Mouse (Mus musculus) forebrain, embryonic 12.5 days (tissue): ENCODE results near the gene Sesn1. TPM values are rescaled to one million over a fixed set of nuclear protein-coding genes. Genes with fewer than 3 reads are reported as not detected.

ENCODE experiments used
- ATAC-seq: fragments of 200-750 bp; cut with Nextera tagmentation; 2 replicates; pipeline ENCODE4 v1.8.0; 2017; ENCODE audit warnings: moderate TSS enrichment; ENCODE audit not compliant: low FRiP score
- H3K27ac ChIP-seq: fragments of 300-500 bp; sonication (generic); 2 replicates; pipeline ENCODE4 v1.5.1; 2016; ENCODE audit warnings: mild to moderate bottlenecking
- H3K27me3 ChIP-seq: fragments of 300-500 bp; sonication (generic); 2 replicates; pipeline ENCODE4 v1.6.1; 2016; ENCODE audit warnings: mild to moderate bottlenecking
- H3K36me3 ChIP-seq: fragments of 300-500 bp; sonication (generic); replicated peaks from 2 replicates; pipeline ENCODE4 v1.6.1; 2016; ENCODE audit warnings: mild to moderate bottlenecking
- H3K4me1 ChIP-seq: fragments of 300-500 bp; sonication (generic); 2 replicates; pipeline ENCODE4 v1.6.1; 2016
- H3K4me2 ChIP-seq: fragments of 300-500 bp; sonication (generic); 2 replicates; pipeline ENCODE4 v1.6.1; 2016; ENCODE audit warnings: mild to moderate bottlenecking, moderate library complexity
- H3K4me3 ChIP-seq: fragments of 300-500 bp; sonication (generic); replicated peaks from 2 replicates; pipeline ENCODE4 v1.5.1; 2016; ENCODE audit warnings: mild to moderate bottlenecking
- H3K9ac ChIP-seq: fragments of 300-500 bp; sonication (generic); 2 replicates; pipeline ENCODE4 v1.6.1; 2016; ENCODE audit warnings: mild to moderate bottlenecking
- H3K9me3 ChIP-seq: fragments of 300-500 bp; sonication (generic); 2 replicates; pipeline ENCODE4 v1.6.1; 2016
- WGBS: fragments of 180-500 bp; shearing (Covaris S2); methylation state at CpG from one replicate; pipeline ENCODE4 v1.1.7; 2016; 5-methylcytosine and 5-hydroxymethylcytosine counted together
- polyA plus RNA-seq: library from polyadenylated mRNA; unstranded; fragments of >200 nt; fragmentation: Nextera tagmentation; extraction: Ambion mirVana; gene quantifications from 2 replicates; pipeline ENCODE4 v1.2.1, GENCODE M21; 2016

Sesn1 gene
- polyA plus RNA-seq, 1 experiment from 2014 or later = 34.0 TPM

GRCm38 (mm10) chr10:41881438-41881837 lies 71.7 kb downstream of the Sesn1 start:
- no peak overlapping the region for H3K4me3 ChIP-seq
- H3K9ac ChIP-seq = no peak overlapping the region
- no peak overlapping the region for H3K4me2 ChIP-seq
- ATAC-seq = 0 out of 2 replicates have a peak, but pooled peaks have one; percentile 33
- no peaks in the 10 kb centered on the region for H3K27me3 ChIP-seq
- H3K9me3 ChIP-seq = no peaks in the 10 kb centered on the region
- H3K27ac ChIP-seq = no peak overlapping the region
- WGBS = 9% methylated on average over 4 of the region's 4 CpGs
- peaks cover 14% of the 10 kb centered on the region for H3K4me1 ChIP-seq
- H3K36me3 ChIP-seq = no peaks in the 10 kb centered on the region

- no peak overlapping the region for H3K9ac ChIP-seq
- no peak for ATAC-seq
- no peaks in the 10 kb centered on the region for H3K9me3 ChIP-seq
- no peak overlapping the region for H3K27ac ChIP-seq
- no peak overlapping the region for H3K4me2 ChIP-seq
- no peak overlapping the region for H3K4me3 ChIP-seq
- H3K4me1 ChIP-seq = peaks cover 19% of the 10 kb centered on the region
- 59% methylated on average over 8 of the region's 8 CpGs for WGBS
- no peaks in the 10 kb centered on the region for H3K36me3 ChIP-seq
- no peaks in the 10 kb centered on the region for H3K27me3 ChIP-seq
These were observed 74.2 kb downstream of the Sesn1 start for GRCm38 (mm10) chr10:41883741-41884575.

DNA sequence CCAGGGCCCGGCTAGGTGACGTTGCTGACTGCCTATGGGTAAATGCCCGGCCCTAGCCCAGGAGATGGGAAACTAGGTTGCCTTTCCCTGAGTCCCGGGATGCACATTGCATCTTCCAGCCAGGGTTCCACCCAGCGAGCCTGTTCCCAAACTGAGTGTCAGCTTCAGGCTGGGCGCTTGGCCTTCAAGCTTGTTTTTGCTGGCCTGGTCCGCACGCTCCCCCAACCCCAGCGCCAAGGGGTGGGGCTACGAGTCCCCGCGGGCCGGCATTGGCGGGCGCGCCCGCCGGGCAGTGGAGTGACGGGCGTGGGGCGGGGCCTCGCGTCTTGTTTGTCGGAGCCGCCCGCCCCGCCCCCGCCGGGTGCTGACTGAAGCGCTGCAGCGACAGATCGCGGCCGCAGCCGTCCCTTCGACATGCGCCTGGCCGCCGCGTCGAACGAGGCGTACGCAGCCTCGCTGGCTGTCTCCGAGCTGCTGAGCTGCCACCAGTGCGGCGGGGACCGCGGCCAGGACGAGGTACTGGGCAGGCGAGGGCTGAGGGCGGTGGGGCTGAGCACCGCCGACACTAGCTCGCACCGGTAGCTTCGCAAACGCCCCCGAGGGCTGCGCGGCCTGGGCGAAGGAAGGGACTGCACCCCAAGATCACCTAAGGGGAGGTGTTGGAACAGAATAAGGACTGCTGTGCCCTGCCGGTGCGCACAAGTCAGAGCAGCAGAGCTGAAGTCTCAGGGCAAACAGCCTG lies 77.5 kb downstream of the Sesn1 start:
- Histone ChIP-seq H3K27ac (peak overlapping the region; percentile 94), H3K27me3 (no peaks in the 10 kb centered on the region), H3K9me3 (no peaks in the 10 kb centered on the region), H3K36me3 (no peaks in the 10 kb centered on the region), H3K9ac (peak overlapping the region; percentile 80), H3K4me3 (peak overlapping the region; percentile 65), H3K4me2 (peak overlapping the region; percentile 87), H3K4me1 (peaks cover 9% of the 10 kb centered on the region)
- ATAC-seq = peak; percentile 98
- WGBS = under 1% methylated on average over 64 of the region's 65 CpGs

- no peak overlapping the region for H3K27ac ChIP-seq
- peak overlapping the region; percentile 65 for H3K4me3 ChIP-seq
- peaks cover 10% of the 10 kb centered on the region for H3K4me1 ChIP-seq
- no peaks in the 10 kb centered on the region for H3K9me3 ChIP-seq
- peak overlapping the region; percentile 87 for H3K4me2 ChIP-seq
- no peak for ATAC-seq
- no peaks in the 10 kb centered on the region for H3K36me3 ChIP-seq
- 59% methylated on average over 4 of the region's 4 CpGs for WGBS
- no peaks in the 10 kb centered on the region for H3K27me3 ChIP-seq
- no peak overlapping the region for H3K9ac ChIP-seq
These were observed 78.7 kb downstream of the Sesn1 start for GRCm38 (mm10) chr10:41888365-41888941.

GRCm38 (mm10) chr10:41889566-41889965 lies 79.8 kb downstream of the Sesn1 start:
- Histone ChIP-seq H3K9me3 (no peaks in the 10 kb centered on the region), H3K36me3 (no peaks in the 10 kb centered on the region), H3K4me2 (no peak overlapping the region), H3K4me3 (no peak overlapping the region), H3K4me1 (peaks cover 19% of the 10 kb centered on the region), H3K9ac (no peak overlapping the region), H3K27me3 (no peaks in the 10 kb centered on the region), H3K27ac (no peak overlapping the region)
- ATAC-seq = no peak
- 63% methylated on average over 5 of the region's 5 CpGs for WGBS

- no peak overlapping the region for H3K4me2 ChIP-seq
- no peak overlapping the region for H3K27ac ChIP-seq
- no peaks in the 10 kb centered on the region for H3K27me3 ChIP-seq
- H3K9ac ChIP-seq = no peak overlapping the region
- H3K9me3 ChIP-seq = no peaks in the 10 kb centered on the region
- H3K4me3 ChIP-seq = no peak overlapping the region
- H3K4me1 ChIP-seq = peaks cover 19% of the 10 kb centered on the region
- no peaks in the 10 kb centered on the region for H3K36me3 ChIP-seq
- no peak for ATAC-seq
These were observed 80.8 kb downstream of the Sesn1 start for GRCm38 (mm10) chr10:41890537-41890936.

DNA sequence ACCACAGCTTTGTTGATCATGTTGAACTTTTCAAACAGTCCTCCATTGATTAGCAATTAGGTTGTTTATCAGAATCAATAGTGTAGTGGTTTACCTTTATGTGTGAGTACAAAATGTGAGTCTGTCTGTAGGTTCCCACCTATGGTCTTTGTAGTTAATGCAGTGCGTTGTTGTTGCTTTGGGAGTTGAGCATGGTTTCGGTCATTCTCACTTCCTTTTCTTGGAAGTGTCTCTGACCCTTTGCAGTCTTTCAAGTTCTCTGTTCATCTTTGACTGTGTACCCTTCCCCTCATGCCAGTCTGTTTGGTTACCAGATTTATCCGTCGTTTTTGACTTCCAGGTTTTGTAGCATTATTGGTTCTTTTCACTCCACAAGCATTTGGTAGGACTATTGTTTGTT lies 81.6 kb downstream of the Sesn1 start:
- Histone ChIP-seq H3K4me1 (peaks cover 19% of the 10 kb centered on the region), H3K4me2 (no peak overlapping the region), H3K27me3 (no peaks in the 10 kb centered on the region), H3K36me3 (no peaks in the 10 kb centered on the region), H3K4me3 (no peak overlapping the region), H3K9ac (no peak overlapping the region), H3K9me3 (no peaks in the 10 kb centered on the region), H3K27ac (no peak overlapping the region)
- ATAC-seq = no peak
- 91% methylated on average over 4 of the region's 4 CpGs for WGBS

DNA sequence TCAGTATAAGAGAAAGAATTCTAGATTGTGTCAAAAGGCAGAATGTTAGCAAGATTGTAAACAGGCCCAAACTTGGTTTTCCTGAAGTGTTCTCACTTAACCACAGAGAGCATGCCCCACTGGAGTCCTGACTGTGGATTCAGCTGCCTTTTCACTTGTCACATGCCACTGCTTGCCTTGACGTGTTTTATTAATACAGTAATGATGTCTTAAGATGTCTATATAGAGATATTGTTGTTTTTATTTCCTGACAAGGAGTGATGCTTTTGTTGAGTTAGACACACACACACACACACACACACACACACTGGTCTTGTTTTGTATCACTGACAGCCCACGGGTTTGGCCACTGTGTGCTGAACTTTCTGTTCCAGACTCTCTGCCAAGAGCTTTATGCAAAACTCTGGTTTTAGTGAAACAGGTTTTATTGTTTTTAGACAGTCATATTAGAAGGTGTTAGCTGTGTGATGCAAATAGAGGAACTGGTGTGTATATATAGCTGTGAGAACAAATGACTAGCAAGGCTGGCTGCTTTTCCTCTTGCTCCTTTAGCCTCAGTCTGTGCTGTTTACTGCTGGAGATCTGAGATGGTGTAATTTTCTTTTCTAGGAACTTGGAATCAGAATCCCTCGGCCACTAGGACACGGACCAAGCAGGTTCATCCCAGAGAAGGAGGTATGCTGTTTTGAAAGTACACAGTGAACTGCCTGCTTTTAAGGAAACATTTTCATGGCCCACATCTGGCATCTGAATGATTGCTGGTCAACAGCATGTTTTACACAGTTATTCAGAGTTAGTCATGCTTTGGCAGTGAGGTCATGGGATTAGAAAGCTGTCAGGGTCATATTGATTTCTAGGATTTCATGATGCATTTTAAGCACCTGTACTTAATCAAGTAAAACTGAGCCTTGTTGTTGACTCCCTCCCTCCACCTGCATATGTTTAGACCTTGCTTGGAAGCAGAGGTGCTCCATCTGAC lies 84.0 kb downstream of the Sesn1 start:
- Histone ChIP-seq H3K9me3 (no peaks in the 10 kb centered on the region), H3K36me3 (peaks cover 8% of the 10 kb centered on the region), H3K27me3 (no peaks in the 10 kb centered on the region), H3K4me1 (peaks cover 14% of the 10 kb centered on the region), H3K4me3 (no peak overlapping the region), H3K4me2 (no peak overlapping the region), H3K9ac (no peak overlapping the region), H3K27ac (no peak overlapping the region)
- no peak for ATAC-seq
- 67% methylated on average over 4 of the region's 4 CpGs for WGBS

DNA sequence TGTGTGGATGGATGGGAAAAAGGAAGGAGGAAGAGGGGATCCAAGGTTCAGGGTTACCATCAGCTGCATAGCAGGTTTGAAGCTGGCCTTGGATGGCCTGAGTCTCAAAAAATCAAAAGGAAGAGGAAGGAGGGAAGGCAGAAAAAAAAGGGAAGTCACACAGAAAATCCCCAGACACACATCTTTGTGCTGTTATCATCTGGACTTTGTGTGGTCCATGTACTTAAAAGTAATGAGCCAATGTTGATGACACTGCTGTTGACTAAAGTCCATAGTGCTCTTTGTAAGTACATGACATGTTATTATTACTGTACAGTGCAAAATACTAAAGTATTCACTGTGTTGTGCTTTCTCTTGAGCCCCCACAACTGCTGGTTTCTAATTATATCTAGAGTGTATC lies 86.7 kb downstream of the Sesn1 start:
- ATAC-seq = no peak
- Histone ChIP-seq H3K9me3 (no peaks in the 10 kb centered on the region), H3K27ac (no peak overlapping the region), H3K4me1 (peaks cover 10% of the 10 kb centered on the region; the same call in 1 of the 2 replicates), H3K4me2 (no peak overlapping the region), H3K9ac (no peak overlapping the region), H3K36me3 (peaks cover 16% of the 10 kb centered on the region), H3K27me3 (no peaks in the 10 kb centered on the region), H3K4me3 (no peak overlapping the region)

DNA sequence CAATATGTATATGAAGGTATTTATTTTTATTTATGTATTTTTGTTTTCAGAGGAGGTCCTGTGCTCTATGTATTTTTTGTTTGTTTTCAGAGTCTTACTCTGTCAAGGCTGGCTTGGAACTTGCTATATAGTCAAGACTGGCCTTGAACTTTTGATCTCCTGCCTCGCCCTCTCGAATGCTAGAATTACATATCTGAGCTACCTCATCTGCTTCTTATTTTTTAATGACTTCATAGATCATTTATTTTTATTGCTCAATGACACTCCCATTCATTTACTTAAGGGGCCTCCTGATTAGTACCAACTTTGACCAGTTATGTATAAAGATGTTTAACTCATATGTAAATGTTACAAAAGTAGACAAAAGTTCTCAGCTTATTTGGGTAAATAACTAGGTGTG lies 87.1 kb downstream of the Sesn1 start:
- no peak overlapping the region for H3K27ac ChIP-seq
- no peak for ATAC-seq
- H3K4me2 ChIP-seq = no peak overlapping the region
- no peak overlapping the region for H3K4me3 ChIP-seq
- peaks cover 16% of the 10 kb centered on the region for H3K36me3 ChIP-seq
- H3K9ac ChIP-seq = no peak overlapping the region
- peaks cover 10% of the 10 kb centered on the region; the same call in 1 of the 2 replicates for H3K4me1 ChIP-seq
- WGBS = 90% methylated on average over 2 of the region's 2 CpGs
- no peaks in the 10 kb centered on the region for H3K9me3 ChIP-seq
- no peaks in the 10 kb centered on the region for H3K27me3 ChIP-seq

DNA sequence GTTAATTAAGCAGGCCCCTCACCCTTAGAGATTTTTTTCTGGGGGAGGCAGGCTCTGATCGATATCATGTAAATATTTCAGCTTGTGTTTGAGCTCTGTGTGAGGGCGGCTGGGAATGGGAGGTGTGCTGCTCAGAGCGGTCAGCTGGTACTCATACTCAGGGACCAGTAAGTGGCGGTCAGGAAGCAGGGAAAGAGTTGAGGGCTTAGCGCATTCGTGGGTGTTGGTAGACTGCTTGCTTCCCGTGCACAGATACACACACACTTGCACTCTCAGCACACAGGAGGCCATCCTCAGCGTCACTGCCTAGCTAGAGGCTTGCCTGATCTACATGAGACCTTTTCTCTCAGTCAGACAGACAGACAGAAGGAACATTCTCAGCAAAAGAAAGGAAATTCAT lies 91.7 kb downstream of the Sesn1 start:
- H3K36me3 ChIP-seq = peaks cover 35% of the 10 kb centered on the region

DNA sequence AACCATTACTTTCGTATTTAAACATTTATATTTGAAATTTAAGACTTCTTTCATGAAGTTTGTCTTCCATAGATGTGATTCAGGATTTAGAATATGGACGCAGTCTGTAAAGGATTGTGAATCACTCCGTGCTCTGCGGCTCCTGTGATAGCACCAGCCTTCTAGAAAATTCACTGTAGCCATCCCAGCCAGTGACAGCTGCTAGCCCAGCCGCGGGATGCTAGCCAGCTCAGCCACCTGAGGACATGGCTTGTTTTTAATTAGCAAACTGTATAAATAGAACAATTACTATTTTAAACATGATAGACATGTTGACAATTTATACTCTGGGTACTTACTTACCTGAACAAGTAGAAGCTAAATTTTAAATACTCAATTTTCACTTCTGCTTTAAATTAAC lies 92.1 kb downstream of the Sesn1 start:
- WGBS = 93% methylated on average over 6 of the region's 6 CpGs
- Histone ChIP-seq H3K9ac (no peak overlapping the region), H3K4me1 (no peaks in the 10 kb centered on the region), H3K4me3 (no peak overlapping the region), H3K4me2 (no peak overlapping the region), H3K9me3 (no peaks in the 10 kb centered on the region), H3K36me3 (peaks cover 39% of the 10 kb centered on the region), H3K27ac (no peak overlapping the region), H3K27me3 (no peaks in the 10 kb centered on the region)
- no peak for ATAC-seq

More for the DNA sequence above, 91.7 kb downstream of the Sesn1 start:
- no peak for ATAC-seq
- Histone ChIP-seq H3K4me1 (no peaks in the 10 kb centered on the region), H3K4me3 (no peak overlapping the region), H3K9me3 (no peaks in the 10 kb centered on the region), H3K27ac (no peak overlapping the region), H3K9ac (no peak overlapping the region), H3K27me3 (no peaks in the 10 kb centered on the region), H3K4me2 (no peak overlapping the region)
- WGBS = 90% methylated on average over 8 of the region's 8 CpGs
